8 mouse cellular contexts compared by ENCODE assay signal in the genomic region with DNA sequence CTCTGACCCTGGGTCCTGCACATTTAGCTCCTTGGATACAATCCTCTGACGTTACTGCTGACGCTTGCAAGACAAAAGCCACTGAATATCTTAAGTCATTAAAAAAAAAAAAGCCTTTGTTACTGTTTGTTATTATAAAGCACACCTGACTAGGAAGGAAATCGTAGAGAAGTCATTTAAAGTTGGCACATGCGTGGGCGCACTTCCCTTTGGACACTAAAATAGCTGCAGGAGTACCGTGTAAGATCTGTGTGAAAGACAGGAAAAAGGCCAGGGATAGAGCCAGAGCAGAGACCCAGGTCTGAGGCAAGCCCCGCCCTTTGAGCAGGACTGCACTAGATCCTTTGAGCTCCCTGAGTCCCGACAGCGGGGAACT.
DNase-seq lines count a peak whose midpoint lies in the region; ATAC-seq and TF ChIP-seq lines count a peak whose summit lies in the region.

No protein-coding gene starts in this region.

- peak overlapping the region; percentile 62 for H3K27ac ChIP-seq in lung, embryonic 14.5 days (ENCODE audit: low read depth)
- H3K27ac ChIP-seq in heart, embryonic 14.5 days (replicated peaks in 1 of 2; ENCODE audit: control insufficient read depth in 1 of 2, insufficient read depth in 1 of 2, low read depth in 2 of 2, low read length in 2 of 2): peak overlapping the region; percentile 92 to 94
- H3K27ac ChIP-seq in stomach, postnatal 0 days (replicated peaks): no peak overlapping the region
- H3K27ac ChIP-seq in intestine, embryonic 15.5 days: no peak overlapping the region

- ATAC-seq in lung, embryonic 14.5 days (ENCODE audit: insufficient read depth): peak; percentile 75
- ATAC-seq in heart, embryonic 14.5 days (ENCODE audit: insufficient number of reproducible peaks, insufficient read depth, low FRiP score, low read depth): 0 out of 2 replicates have a peak, but pooled peaks have one; percentile 57
- ATAC-seq in stomach, postnatal 0 days (ENCODE audit: low FRiP score, low TSS enrichment): peak; percentile 26; the same call in 1 of the 2 replicates
- no peak for ATAC-seq in intestine, embryonic 15.5 days

- H3K9me3 ChIP-seq in lung, embryonic 14.5 days (ENCODE audit: low read depth, low read length): no peaks in the 10 kb centered on the region
- H3K9me3 ChIP-seq in heart, embryonic 14.5 days (ENCODE audit: control insufficient read depth, low read length): no peaks in the 10 kb centered on the region
- H3K9me3 ChIP-seq in stomach, postnatal 0 days (ENCODE audit: control insufficient read depth, low read length): no peaks in the 10 kb centered on the region
- no peaks in the 10 kb centered on the region for H3K9me3 ChIP-seq in intestine, embryonic 15.5 days

- peaks cover 12% of the 10 kb centered on the region; the same call in 1 of the 2 replicates for H3K36me3 ChIP-seq in lung, embryonic 14.5 days (ENCODE audit: insufficient read depth)
- peaks cover 5% of the 10 kb centered on the region; the same call in 1 of the 2 replicates for H3K36me3 ChIP-seq in heart, embryonic 14.5 days (ENCODE audit: control insufficient read depth, insufficient read depth, low read length)
- 0 out of 2 replicates have a peak, but pooled peaks cover 3% of the 10 kb centered on the region for H3K36me3 ChIP-seq in stomach, postnatal 0 days (ENCODE audit: control insufficient read depth, insufficient read depth, low read length)
- no peaks in the 10 kb centered on the region for H3K36me3 ChIP-seq in intestine, embryonic 15.5 days

- peak; percentile 50 for DNase-seq in lung, embryonic 14.5 days
- no peak for DNase-seq in lung, adult 2 months
- peak; percentile 20 to 46 for DNase-seq in kidney, postnatal 25 days
- no peak for DNase-seq in stomach, postnatal 0 days (ENCODE audit: low spot score)
- no peak for DNase-seq in cerebellum, adult 11-12 months
- no peak for DNase-seq in liver

- no peaks in the 10 kb centered on the region for H3K4me1 ChIP-seq in lung, embryonic 14.5 days (ENCODE audit: insufficient read depth)
- peaks cover 9% of the 10 kb centered on the region for H3K4me1 ChIP-seq in lung, adult 2 months (ENCODE audit: control insufficient read depth, insufficient read depth, low read length)
- peaks cover 21 to 32% of the 10 kb centered on the region in 2 experiments for H3K4me1 ChIP-seq in heart, embryonic 14.5 days (ENCODE audit: control insufficient read depth in 2 of 2, insufficient read depth in 2 of 2, low read length in 2 of 2)
- no peaks in the 10 kb centered on the region for H3K4me1 ChIP-seq in stomach, postnatal 0 days (replicated peaks; ENCODE audit: control insufficient read depth, insufficient read depth)
- no peaks in the 10 kb centered on the region; the same call in 1 of the 2 replicates for H3K4me1 ChIP-seq in intestine, embryonic 15.5 days (replicated peaks)

- WGBS in lung, embryonic 14.5 days: 39% methylated on average over 9 of the region's 9 CpGs
- 36% methylated on average over 9 of the region's 9 CpGs for WGBS in lung, adult 2 months
- 15% methylated on average over 9 of the region's 9 CpGs for WGBS in heart, embryonic 14.5 days
- whole genome bisulfite sequencing in stomach, postnatal 0 days: 40% methylated on average over 9 of the region's 9 CpGs
- WGBS in intestine, embryonic 15.5 days: 49% methylated on average over 9 of the region's 9 CpGs

- TF ChIP-seq POLR2A in lung, adult 2 months (IDR thresholded peaks at IDR 0.05; ENCODE audit: borderline replicate concordance, extremely low read depth, low read depth, low read length): no peak

- H3K27me3 ChIP-seq in lung, embryonic 14.5 days (ENCODE audit: insufficient read depth, low read length): no peaks in the 10 kb centered on the region
- no peaks in the 10 kb centered on the region for H3K27me3 ChIP-seq in heart, embryonic 14.5 days (ENCODE audit: control insufficient read depth, insufficient read depth, low read length)
- no peaks in the 10 kb centered on the region for H3K27me3 ChIP-seq in stomach, postnatal 0 days (ENCODE audit: control insufficient read depth, insufficient read depth, low read length)
- no peaks in the 10 kb centered on the region for H3K27me3 ChIP-seq in intestine, embryonic 15.5 days (replicated peaks)

- no peak overlapping the region for H3K4me2 ChIP-seq in lung, embryonic 14.5 days
- H3K4me2 ChIP-seq in heart, embryonic 14.5 days (ENCODE audit: low read length): peak overlapping the region; percentile 34
- no peak overlapping the region for H3K4me2 ChIP-seq in stomach, postnatal 0 days (replicated peaks; ENCODE audit: low read depth)
- H3K4me2 ChIP-seq in intestine, embryonic 15.5 days (replicated peaks): no peak overlapping the region

- TF ChIP-seq EP300 in stomach, postnatal 0 days (optimal IDR thresholded peaks at IDR 0.05): no peak

- H3K9ac ChIP-seq in lung, embryonic 14.5 days: no peak overlapping the region
- peak overlapping the region; percentile 6 for H3K9ac ChIP-seq in heart, embryonic 14.5 days (ENCODE audit: low read length)
- no peak overlapping the region for H3K9ac ChIP-seq in stomach, postnatal 0 days (ENCODE audit: low read length)
- H3K9ac ChIP-seq in intestine, embryonic 15.5 days: no peak overlapping the region

- TF ChIP-seq CTCF in lung, embryonic 14.5 days (IDR thresholded peaks at IDR 0.05; ENCODE audit: low read depth): no peak
- no peak for TF ChIP-seq CTCF in lung, adult 2 months (IDR thresholded peaks at IDR 0.05; ENCODE audit: insufficient read depth, low read length)
- TF ChIP-seq CTCF in stomach, postnatal 0 days (IDR thresholded peaks at IDR 0.05; ENCODE audit: low read depth): no peak

- no peak overlapping the region for H3K4me3 ChIP-seq in lung, embryonic 14.5 days (ENCODE audit: low read depth, low read length)
- no peak overlapping the region for H3K4me3 ChIP-seq in lung, adult 2 months (replicated peaks; ENCODE audit: extremely low read depth, low read depth, low read length)
- no peak overlapping the region for H3K4me3 ChIP-seq in heart, embryonic 14.5 days (ENCODE audit: control insufficient read depth in 1 of 2, insufficient read depth in 1 of 2, low read depth in 1 of 2, low read length in 2 of 2)
- no peak overlapping the region for H3K4me3 ChIP-seq in stomach, postnatal 0 days (ENCODE audit: low read depth, low read length)
- H3K4me3 ChIP-seq in intestine, embryonic 15.5 days (replicated peaks): no peak overlapping the region

Comparison
In these comparisons a context has a peak if more than half of its experiments do, and no peak if none do; other contexts are left out.
1. DNase-seq: peak in lung, embryonic 14.5 days (single experiment) and kidney, postnatal 25 days (2 of 2); none in lung, adult 2 months (single experiment), stomach, postnatal 0 days (single experiment), cerebellum, adult 11-12 months (single experiment) and liver (single experiment).
2. H3K27ac ChIP-seq: peak in lung, embryonic 14.5 days (single experiment) and heart, embryonic 14.5 days (2 of 2); none in stomach, postnatal 0 days (single experiment) and intestine, embryonic 15.5 days (single experiment).